Mouse (Mus musculus): ENCODE measurements around the gene Lrp3. TPM values are rescaled to one million over a fixed set of nuclear protein-coding genes. Genes with fewer than 3 reads are reported as not detected.

Lrp3 gene
- total and polyA plus RNA-seq, 3 experiments = 0.16 TPM; not detected in 2

DNA sequence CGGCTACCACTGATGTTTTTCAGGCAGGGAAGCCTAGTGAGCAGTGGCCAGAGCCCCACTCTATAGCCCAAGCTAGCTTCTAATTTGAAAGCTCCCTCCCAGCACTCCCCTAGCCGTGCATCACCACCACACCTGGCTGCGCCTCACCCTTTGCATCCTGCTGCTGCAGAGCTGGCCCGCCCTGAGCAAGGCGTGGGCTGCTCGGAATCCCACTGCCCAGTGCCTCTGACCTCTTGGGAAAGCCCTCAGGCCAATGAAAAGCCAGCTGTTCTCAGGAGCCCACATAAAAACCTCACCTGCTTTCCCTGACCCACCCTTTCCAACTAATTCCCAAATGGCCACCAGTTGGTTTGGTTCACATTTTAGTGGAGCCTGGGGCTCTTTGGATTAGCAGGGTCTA lies 51.2 kb downstream of the Lrp3 start:
- Histone ChIP-seq H3K9me3 (replicated peaks) (no peaks in the 10 kb centered on the region), H3K4me1 (ENCODE audit: insufficient read depth, low read depth, low read length) (no peaks in the 10 kb centered on the region), H3K36me3 (replicated peaks) (no peaks in the 10 kb centered on the region), H3K4me3 (ENCODE audit: low read depth, low read length) (no peak overlapping the region), H3K27me3 (ENCODE audit: insufficient read depth, low read length) (peaks cover 13% of the 10 kb centered on the region; the same call in 1 of the 2 replicates)
- TF ChIP-seq CTCF (IDR thresholded peaks at IDR 0.05; ENCODE audit: low read depth, low read length) = no peak
- no peak for TF ChIP-seq GATA2 (IDR thresholded peaks at IDR 0.05; ENCODE audit: borderline replicate concordance, low read depth, low read length)
- TF ChIP-seq GATA1 (IDR thresholded peaks at IDR 0.05; ENCODE audit: borderline replicate concordance, low read length) = no peak
- no peak for TF ChIP-seq POLR2AphosphoS5 (IDR thresholded peaks at IDR 0.05; ENCODE audit: insufficient replicate concordance, low read depth, low read length)
- no peak for TF ChIP-seq TAL1 (conservative IDR thresholded peaks at IDR 0.05; ENCODE audit: low read depth, low read length)
- no peak for DNase-seq (ENCODE audit: low spot score)
- ATAC-seq (ENCODE audit: extremely low read depth, insufficient number of reproducible peaks, low FRiP score, poor library complexity, severe bottlenecking) = no peak

DNA sequence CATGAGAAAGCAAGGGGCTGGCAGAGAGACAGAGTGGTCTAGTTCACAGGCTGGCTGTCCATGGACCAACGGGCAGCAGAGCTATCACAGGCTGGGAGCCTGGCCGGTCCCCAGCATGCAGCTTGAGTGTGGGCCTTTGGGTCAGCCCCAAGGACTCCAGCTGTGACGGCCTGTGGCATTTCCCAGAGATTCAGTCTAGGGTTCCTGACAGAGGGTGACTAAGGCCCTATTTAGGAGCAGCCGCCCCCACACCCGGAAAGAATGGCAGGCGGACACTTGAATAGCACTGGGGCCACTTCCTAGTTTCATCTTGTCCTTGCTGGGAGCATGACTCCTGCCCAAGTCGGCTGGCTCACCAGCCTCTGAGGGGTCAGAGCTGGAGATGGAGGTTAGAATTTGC lies 51.7 kb downstream of the Lrp3 start:
- DNase-seq (ENCODE audit: low spot score) = no peak
- H3K36me3 ChIP-seq (replicated peaks) = no peaks in the 10 kb centered on the region
- ATAC-seq (ENCODE audit: extremely low read depth, insufficient number of reproducible peaks, low FRiP score, poor library complexity, severe bottlenecking) = no peak
- H3K9me3 ChIP-seq (replicated peaks) = no peaks in the 10 kb centered on the region
- no peaks in the 10 kb centered on the region for H3K4me1 ChIP-seq (ENCODE audit: insufficient read depth, low read depth, low read length)
- no peak overlapping the region for H3K4me3 ChIP-seq (ENCODE audit: low read depth, low read length)
- no peak for TF ChIP-seq TAL1 (conservative IDR thresholded peaks at IDR 0.05; ENCODE audit: low read depth, low read length)
- no peak for TF ChIP-seq CTCF (IDR thresholded peaks at IDR 0.05; ENCODE audit: low read depth, low read length)
- no peak for TF ChIP-seq GATA2 (IDR thresholded peaks at IDR 0.05; ENCODE audit: borderline replicate concordance, low read depth, low read length)
- TF ChIP-seq GATA1 (IDR thresholded peaks at IDR 0.05; ENCODE audit: borderline replicate concordance, low read length) = no peak
- no peak for TF ChIP-seq POLR2AphosphoS5 (IDR thresholded peaks at IDR 0.05; ENCODE audit: insufficient replicate concordance, low read depth, low read length)
- peaks cover 12% of the 10 kb centered on the region; the same call in 1 of the 2 replicates for H3K27me3 ChIP-seq (ENCODE audit: insufficient read depth, low read length)

DNA sequence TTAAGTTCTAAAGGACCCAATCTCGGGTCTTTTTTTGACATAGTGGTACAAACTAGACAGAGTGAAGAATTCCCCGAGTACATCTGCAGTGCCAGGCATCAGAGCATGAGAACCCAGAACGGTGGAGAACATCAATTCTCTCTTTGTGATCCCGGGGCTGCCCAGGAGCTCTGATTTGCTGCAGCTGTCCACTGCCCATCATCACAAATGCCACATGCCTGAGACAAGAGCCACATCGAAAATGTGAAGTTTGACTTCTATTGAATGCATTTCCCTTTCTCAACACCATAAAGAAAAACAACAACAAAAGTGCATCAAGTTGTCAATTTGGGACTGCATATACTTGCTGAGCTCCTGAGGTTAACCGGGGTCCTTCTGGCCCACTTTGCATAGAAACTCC lies 52.9 kb downstream of the Lrp3 start:
- Histone ChIP-seq H3K4me3 (ENCODE audit: low read depth, low read length) (no peak overlapping the region), H3K9me3 (replicated peaks) (no peaks in the 10 kb centered on the region), H3K4me1 (ENCODE audit: insufficient read depth, low read depth, low read length) (peaks cover 3% of the 10 kb centered on the region; the same call in 1 of the 2 replicates), H3K36me3 (replicated peaks) (no peaks in the 10 kb centered on the region), H3K27me3 (ENCODE audit: insufficient read depth, low read length) (peaks cover 14% of the 10 kb centered on the region; the same call in 1 of the 2 replicates)
- TF ChIP-seq GATA2 (IDR thresholded peaks at IDR 0.05; ENCODE audit: borderline replicate concordance, low read depth, low read length) (no peak), CTCF (IDR thresholded peaks at IDR 0.05; ENCODE audit: low read depth, low read length) (no peak), POLR2AphosphoS5 (IDR thresholded peaks at IDR 0.05; ENCODE audit: insufficient replicate concordance, low read depth, low read length) (no peak), TAL1 (conservative IDR thresholded peaks at IDR 0.05; ENCODE audit: low read depth, low read length) (no peak), GATA1 (IDR thresholded peaks at IDR 0.05; ENCODE audit: borderline replicate concordance, low read length) (no peak)
- ATAC-seq (ENCODE audit: extremely low read depth, insufficient number of reproducible peaks, low FRiP score, poor library complexity, severe bottlenecking) (no peak), DNase-seq (ENCODE audit: low spot score) (no peak)

DNA sequence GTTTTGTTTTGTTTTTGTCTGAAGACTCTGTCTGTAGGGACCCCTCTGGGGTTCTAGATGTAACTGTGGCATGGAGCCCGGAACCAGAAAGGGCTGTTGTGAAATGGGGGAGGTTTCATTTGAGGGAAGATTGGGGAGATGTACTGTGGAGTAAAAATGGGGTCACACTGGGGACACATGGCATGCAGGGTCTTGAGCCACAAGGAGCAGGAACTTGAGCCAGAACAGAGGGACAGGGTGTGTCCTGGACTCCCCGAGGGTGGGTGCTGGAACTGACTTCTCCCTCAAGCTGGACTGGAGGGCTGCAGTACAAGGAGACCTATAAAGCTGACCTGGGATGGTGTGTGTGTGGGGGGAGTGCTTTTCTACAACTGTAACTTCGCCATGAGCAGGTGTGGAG lies 57.8 kb downstream of the Lrp3 start:
- no peaks in the 10 kb centered on the region for H3K36me3 ChIP-seq (replicated peaks)
- DNase-seq (ENCODE audit: low spot score) (no peak), ATAC-seq (ENCODE audit: extremely low read depth, insufficient number of reproducible peaks, low FRiP score, poor library complexity, severe bottlenecking) (no peak)
- H3K4me3 ChIP-seq (ENCODE audit: low read depth, low read length) = no peak overlapping the region
- no peak for TF ChIP-seq GATA1 (IDR thresholded peaks at IDR 0.05; ENCODE audit: borderline replicate concordance, low read length)
- no peak for TF ChIP-seq TAL1 (conservative IDR thresholded peaks at IDR 0.05; ENCODE audit: low read depth, low read length)
- no peak for TF ChIP-seq POLR2AphosphoS5 (IDR thresholded peaks at IDR 0.05; ENCODE audit: insufficient replicate concordance, low read depth, low read length)
- no peak for TF ChIP-seq CTCF (IDR thresholded peaks at IDR 0.05; ENCODE audit: low read depth, low read length)
- TF ChIP-seq GATA2 (IDR thresholded peaks at IDR 0.05; ENCODE audit: borderline replicate concordance, low read depth, low read length) = no peak
- H3K27me3 ChIP-seq (ENCODE audit: insufficient read depth, low read length) = peaks cover 8% of the 10 kb centered on the region; the same call in 1 of the 2 replicates
- no peaks in the 10 kb centered on the region for H3K9me3 ChIP-seq (replicated peaks)
- H3K4me1 ChIP-seq (ENCODE audit: insufficient read depth, low read depth, low read length) = peaks cover 14% of the 10 kb centered on the region

DNA sequence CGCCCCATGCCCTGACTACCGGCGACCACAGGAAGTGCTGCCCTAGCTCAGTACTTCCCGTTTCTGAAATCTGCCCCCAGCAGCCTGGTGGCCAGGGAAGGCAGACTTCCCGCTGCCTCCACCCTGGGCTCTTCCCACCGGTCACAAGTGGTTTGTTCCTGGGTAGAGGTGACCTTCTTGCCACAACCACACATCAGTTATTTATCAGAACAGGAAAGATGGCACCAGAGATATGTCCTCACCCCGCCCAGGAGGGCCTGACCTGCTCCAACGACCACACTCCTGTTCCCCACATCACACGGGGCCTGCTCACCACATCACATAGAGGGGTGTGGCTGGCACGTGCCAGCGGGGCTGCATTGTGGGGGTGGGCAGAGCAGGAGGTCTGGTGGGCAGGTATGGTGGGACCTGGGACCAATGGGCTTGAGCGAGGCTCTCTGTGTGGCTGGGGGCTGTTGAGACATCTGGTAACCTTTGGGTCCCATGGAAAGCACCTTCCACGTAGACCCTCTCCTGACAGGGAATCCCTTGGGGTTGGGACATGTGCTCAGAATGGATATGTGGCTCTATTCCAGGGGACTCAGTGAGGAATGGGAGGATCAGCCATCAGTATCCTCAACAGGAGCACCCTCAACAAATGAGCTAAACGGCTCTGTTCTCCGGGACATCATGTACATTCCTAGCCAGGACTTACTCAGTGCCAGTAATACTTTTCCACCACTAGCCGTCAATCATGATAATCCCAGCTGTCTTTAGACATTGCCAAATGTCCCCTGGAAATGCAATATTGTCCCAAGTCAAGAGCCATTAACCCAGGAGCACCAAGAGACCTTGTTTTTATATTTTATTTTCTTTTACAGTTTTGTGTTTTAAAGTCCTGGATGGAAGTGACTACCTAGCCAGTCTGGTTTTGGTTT lies 58.5 kb downstream of the Lrp3 start:
- Histone ChIP-seq H3K36me3 (replicated peaks) (no peaks in the 10 kb centered on the region), H3K27me3 (ENCODE audit: insufficient read depth, low read length) (peaks cover 8% of the 10 kb centered on the region; the same call in 1 of the 2 replicates), H3K4me1 (ENCODE audit: insufficient read depth, low read depth, low read length) (peaks cover 14% of the 10 kb centered on the region), H3K4me3 (ENCODE audit: low read depth, low read length) (no peak overlapping the region), H3K9me3 (replicated peaks) (no peaks in the 10 kb centered on the region)
- no peak for TF ChIP-seq GATA1 (IDR thresholded peaks at IDR 0.05; ENCODE audit: borderline replicate concordance, low read length)
- no peak for TF ChIP-seq GATA2 (IDR thresholded peaks at IDR 0.05; ENCODE audit: borderline replicate concordance, low read depth, low read length)
- TF ChIP-seq CTCF (IDR thresholded peaks at IDR 0.05; ENCODE audit: low read depth, low read length) = no peak
- TF ChIP-seq TAL1 (conservative IDR thresholded peaks at IDR 0.05; ENCODE audit: low read depth, low read length) = no peak
- TF ChIP-seq POLR2AphosphoS5 (IDR thresholded peaks at IDR 0.05; ENCODE audit: insufficient replicate concordance, low read depth, low read length) = no peak
- ATAC-seq (ENCODE audit: extremely low read depth, insufficient number of reproducible peaks, low FRiP score, poor library complexity, severe bottlenecking) (peak; percentile 66), DNase-seq (ENCODE audit: low spot score) (no peak)

DNA sequence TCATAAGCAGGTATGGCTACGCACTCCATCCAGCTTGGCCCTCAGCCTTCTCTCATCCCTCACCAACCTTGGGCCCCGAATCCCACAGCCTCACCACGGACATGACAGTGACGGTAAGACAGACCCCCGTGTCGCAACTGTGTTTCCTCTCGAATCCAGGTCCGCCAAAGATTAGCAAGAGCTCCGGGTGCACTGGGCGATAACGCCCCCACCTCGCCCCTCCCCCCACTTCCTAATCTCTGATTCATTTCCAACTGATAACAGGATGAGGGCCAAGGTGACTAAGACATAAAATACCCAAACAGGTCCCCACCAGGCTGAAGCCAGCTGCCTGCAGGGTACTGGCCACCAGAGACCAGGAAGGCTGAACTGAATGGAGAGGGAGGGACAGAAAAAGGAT lies 60.8 kb downstream of the Lrp3 start:
- Histone ChIP-seq H3K4me3 (ENCODE audit: low read depth, low read length) (no peak overlapping the region), H3K9me3 (replicated peaks) (no peaks in the 10 kb centered on the region), H3K4me1 (ENCODE audit: insufficient read depth, low read depth, low read length) (peaks cover 14% of the 10 kb centered on the region), H3K36me3 (replicated peaks) (no peaks in the 10 kb centered on the region), H3K27me3 (ENCODE audit: insufficient read depth, low read length) (peaks cover 8% of the 10 kb centered on the region; the same call in 1 of the 2 replicates)
- no peak for TF ChIP-seq CTCF (IDR thresholded peaks at IDR 0.05; ENCODE audit: low read depth, low read length)
- no peak for TF ChIP-seq POLR2AphosphoS5 (IDR thresholded peaks at IDR 0.05; ENCODE audit: insufficient replicate concordance, low read depth, low read length)
- TF ChIP-seq GATA2 (IDR thresholded peaks at IDR 0.05; ENCODE audit: borderline replicate concordance, low read depth, low read length) = no peak
- no peak for ATAC-seq (ENCODE audit: extremely low read depth, insufficient number of reproducible peaks, low FRiP score, poor library complexity, severe bottlenecking)
- no peak for DNase-seq (ENCODE audit: low spot score)
